ENCODE assay signal across 8 mouse cellular contexts in the genomic region with DNA sequence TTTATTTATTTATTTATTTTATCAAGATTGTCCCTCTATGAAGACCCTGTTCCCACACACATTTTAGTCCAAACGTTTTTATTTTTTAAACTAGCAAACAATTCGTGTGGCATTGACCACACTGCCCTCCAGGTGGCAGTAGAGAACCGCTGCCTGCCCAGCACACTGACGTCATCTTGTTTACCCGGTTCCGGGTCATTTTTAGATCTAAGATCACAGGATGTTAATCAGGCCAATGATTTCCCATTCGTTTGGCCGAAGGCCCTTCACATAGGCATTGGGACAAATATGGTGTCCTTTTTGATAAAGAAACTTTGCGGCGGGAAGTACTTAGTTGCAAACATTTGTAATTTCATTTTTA.
DNase-seq lines count a peak whose midpoint lies in the region; ATAC-seq and TF ChIP-seq lines count a peak whose summit lies in the region.

No protein-coding gene starts in this region.

- no peaks in the 10 kb centered on the region for H3K9me3 ChIP-seq in ES-E14 (ENCODE audit: control insufficient read depth, insufficient read depth, low read depth, low read length)
- H3K9me3 ChIP-seq in forebrain, embryonic 12.5 days: no peaks in the 10 kb centered on the region

- H3K4me3 ChIP-seq in ES-E14 (ENCODE audit: insufficient read depth in 1 of 2, low read depth in 1 of 2, low read length in 2 of 2, poor library complexity in 1 of 2, severe bottlenecking in 1 of 2): no peak overlapping the region; a peak in 1 of 4 replicates
- no peak overlapping the region for H3K4me3 ChIP-seq in forebrain, embryonic 12.5 days (replicated peaks)
- no peak overlapping the region for H3K4me3 ChIP-seq in lung, adult 2 months (replicated peaks; ENCODE audit: extremely low read depth, low read depth, low read length)
- no peak overlapping the region for H3K4me3 ChIP-seq in thymus, adult 2 months (ENCODE audit: control insufficient read depth, insufficient read depth, low read length)

- H3K9ac ChIP-seq in ES-E14 (ENCODE audit: insufficient read depth, low read depth, low read length, poor library complexity, severe bottlenecking): no peak overlapping the region
- H3K9ac ChIP-seq in forebrain, embryonic 12.5 days: no peak overlapping the region

- TF ChIP-seq CTCF in lung, adult 2 months (IDR thresholded peaks at IDR 0.05; ENCODE audit: insufficient read depth, low read length): peak; percentile 95
- peak; percentile 75; the same call in 1 of the 2 replicates for TF ChIP-seq CTCF in thymus, adult 2 months (IDR thresholded peaks at IDR 0.05; ENCODE audit: borderline replicate concordance, control insufficient read depth, extremely low read depth, insufficient read depth, low read length, poor library complexity)

- no peaks in the 10 kb centered on the region for H3K36me3 ChIP-seq in ES-E14 (ENCODE audit: control insufficient read depth, insufficient read depth, low read length, poor library complexity, severe bottlenecking)
- no peaks in the 10 kb centered on the region for H3K36me3 ChIP-seq in forebrain, embryonic 12.5 days (replicated peaks)
- H3K36me3 ChIP-seq in thymus, adult 2 months (ENCODE audit: control insufficient read depth, insufficient read depth, low read length): no peaks in the 10 kb centered on the region

- no peaks in the 10 kb centered on the region for H3K27me3 ChIP-seq in forebrain, embryonic 12.5 days
- no peaks in the 10 kb centered on the region for H3K27me3 ChIP-seq in thymus, adult 2 months (ENCODE audit: control insufficient read depth, insufficient read depth, low read length)

- WGBS in forebrain, embryonic 12.5 days: 20% methylated on average over 10 of the region's 10 CpGs
- WGBS in lung, adult 2 months: 10% methylated on average over 10 of the region's 10 CpGs
- 18% methylated on average over 10 of the region's 10 CpGs for WGBS in thymus, adult 2 months

- in situ Hi-C loops in ES-E14 (cut with MboI; ENCODE audit: low sequenced_read_pairs in 2 of 2, unreplicated experiment in 2 of 2): no loop called here

- TF ChIP-seq POLR2A in lung, adult 2 months (IDR thresholded peaks at IDR 0.05; ENCODE audit: borderline replicate concordance, extremely low read depth, low read depth, low read length): no peak
- no peak for TF ChIP-seq POLR2A in thymus, adult 2 months (IDR thresholded peaks at IDR 0.05; ENCODE audit: control insufficient read depth, extremely low read depth, insufficient read depth, low read length, poor library complexity)

- peak overlapping the region; percentile 25; the same call in 1 of the 2 replicates for H3K4me2 ChIP-seq in forebrain, embryonic 12.5 days

- H3K27ac ChIP-seq in ES-E14 (ENCODE audit: insufficient read depth, low read depth, low read length, poor library complexity, severe bottlenecking): no peak overlapping the region
- H3K27ac ChIP-seq in forebrain, embryonic 12.5 days: no peak overlapping the region
- no peak overlapping the region for H3K27ac ChIP-seq in thymus, adult 2 months (ENCODE audit: control insufficient read depth, insufficient read depth, low read length)

- intact Hi-C loops in heart, postnatal 10 days (cut with DNase I): loop anchor here (2.0 to 5.0 kb wide), 5 partner anchors 79 to 757 kb away; a partner anchor contains a TSS

- peaks cover 3 to 5% of the 10 kb centered on the region in 2 experiments; a peak in 3 of 4 replicates for H3K4me1 ChIP-seq in ES-E14 (ENCODE audit: control insufficient read depth in 2 of 2, insufficient read depth in 2 of 2, low read length in 2 of 2, poor library complexity in 1 of 2)
- no peaks in the 10 kb centered on the region for H3K4me1 ChIP-seq in forebrain, embryonic 12.5 days
- no peaks in the 10 kb centered on the region for H3K4me1 ChIP-seq in lung, adult 2 months (ENCODE audit: control insufficient read depth, insufficient read depth, low read length)
- 0 out of 2 replicates have a peak, but pooled peaks cover 2% of the 10 kb centered on the region for H3K4me1 ChIP-seq in thymus, adult 2 months (replicated peaks; ENCODE audit: control insufficient read depth, insufficient read depth, low read length)

- DNase-seq in ES-E14 (ENCODE audit: low read depth, low spot score): peak; percentile 41
- peak; percentile 77 for DNase-seq in c-Kit-positive CD71-positive TER-119-positive erythroid progenitor cells, embryonic 14.5 days (ENCODE audit: low spot score)
- DNase-seq in heart, postnatal 10 days: peak; percentile 75 to 87
- DNase-seq in kidney, postnatal 4 days: peak; percentile 78 to 80
- peak; percentile 65 for DNase-seq in lung, adult 2 months
- DNase-seq in thymus, adult 2 months: peak; percentile 68

- ATAC-seq in forebrain, embryonic 12.5 days (ENCODE audit: low FRiP score): peak; percentile 70
- peak; percentile 93 for ATAC-seq in neutrophil, adult 5-6 weeks (ENCODE audit: extremely low read depth, insufficient number of reproducible peaks, low FRiP score, poor library complexity, severe bottlenecking)

TF ChIP-seq in ES-E14, 5 proteins besides CTCF, POLR2A, EP300 and RAD21:
- TF ChIP-seq ZC3H11A (IDR thresholded peaks at IDR 0.05; ENCODE audit: borderline replicate concordance, low read depth, low read length) (peak; percentile 72), HCFC1 (IDR thresholded peaks at IDR 0.05; ENCODE audit: borderline replicate concordance, insufficient read depth, low read length) (no peak)
